In the genomic region with DNA sequence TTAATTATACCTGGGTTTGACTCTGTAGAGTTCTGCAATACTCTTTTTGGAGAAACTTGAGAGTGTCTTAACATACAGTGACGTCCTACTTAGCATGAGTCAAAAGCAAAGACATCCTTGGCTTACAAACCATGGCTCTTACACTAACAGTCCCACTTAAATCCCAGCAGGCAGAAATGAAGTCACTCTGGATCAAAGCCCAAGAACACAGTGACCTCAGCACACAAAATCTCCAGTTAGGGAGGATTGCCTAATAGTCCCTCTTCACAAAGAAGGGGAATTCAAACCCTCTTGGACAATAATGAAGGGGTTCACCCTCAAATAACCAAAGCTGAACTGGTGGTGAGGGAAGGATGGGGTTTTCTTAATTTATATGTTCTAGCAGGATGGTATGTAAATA, we compare ENCODE assay signal across 13 mouse cellular contexts. TPM values are rescaled to one million over a fixed set of nuclear protein-coding genes. Genes with fewer than 3 reads are reported as not detected.
DNase-seq lines count a peak whose midpoint lies in the region; ATAC-seq and TF ChIP-seq lines count a peak whose summit lies in the region.
"Had no signal": no experiment of that assay in that cellular context is flagged by ENCODE, and none has a peak within 500 bp of the region (broad histone marks: within the 10 kb centered on the region; RNA-seq: fewer than 3 reads in every experiment).

No protein-coding gene starts in this region.

- H3K27me3 ChIP-seq in embryonic facial prominence, embryonic 14.5 days (replicated peaks; ENCODE audit: control insufficient read depth, insufficient read depth, low read length): no peaks in the 10 kb centered on the region
- H3K27me3 ChIP-seq in embryonic facial prominence, embryonic 10.5 days (replicated peaks; ENCODE audit: low read depth, poor library complexity, severe bottlenecking): no peaks in the 10 kb centered on the region
- H3K27me3 ChIP-seq in heart, adult 2 months (ENCODE audit: control insufficient read depth, insufficient read depth, low read length): no peaks in the 10 kb centered on the region
- no peaks in the 10 kb centered on the region for H3K27me3 ChIP-seq in limb, embryonic 15.5 days

- H3K9me3 ChIP-seq in embryonic facial prominence, embryonic 14.5 days (ENCODE audit: control insufficient read depth, low read length): no peaks in the 10 kb centered on the region
- no peaks in the 10 kb centered on the region for H3K9me3 ChIP-seq in embryonic facial prominence, embryonic 10.5 days
- no peaks in the 10 kb centered on the region for H3K9me3 ChIP-seq in limb, embryonic 15.5 days

- peak overlapping the region; percentile 96; the same call in 1 of the 2 replicates for H3K27ac ChIP-seq in embryonic facial prominence, embryonic 14.5 days (replicated peaks; ENCODE audit: low read depth, low read length)
- no peak overlapping the region for H3K27ac ChIP-seq in embryonic facial prominence, embryonic 10.5 days (replicated peaks)
- H3K27ac ChIP-seq in heart, adult 2 months: peak overlapping the region; percentile 47
- H3K27ac ChIP-seq in limb, embryonic 15.5 days: 0 out of 2 replicates have a peak overlapping the region, but pooled peaks have one; percentile 38
- H3K27ac ChIP-seq in left cerebral cortex, adult 2 months: no peak overlapping the region
- H3K27ac ChIP-seq: liver, embryonic 14.5 days had no signal

- TF ChIP-seq EP300 in heart, adult 2 months (IDR thresholded peaks at IDR 0.05; ENCODE audit: insufficient read depth, low read depth, low read length): no peak

- peaks cover 44% of the 10 kb centered on the region for H3K4me1 ChIP-seq in embryonic facial prominence, embryonic 14.5 days (ENCODE audit: control insufficient read depth, insufficient read depth, low read length)
- H3K4me1 ChIP-seq in embryonic facial prominence, embryonic 10.5 days: peaks cover 24% of the 10 kb centered on the region
- H3K4me1 ChIP-seq in heart, adult 2 months (ENCODE audit: control insufficient read depth, insufficient read depth, low read length): peaks cover 5% of the 10 kb centered on the region
- H3K4me1 ChIP-seq in limb, embryonic 15.5 days: peaks cover 32% of the 10 kb centered on the region

- 53% methylated on average over 1 of the region's 1 CpGs for WGBS in embryonic facial prominence, embryonic 14.5 days
- WGBS in embryonic facial prominence, embryonic 10.5 days: 86% methylated on average over 1 of the region's 1 CpGs
- 26% methylated on average over 1 of the region's 1 CpGs for WGBS in heart, adult 2 months
- 63% methylated on average over 1 of the region's 1 CpGs for WGBS in limb, embryonic 15.5 days

- ATAC-seq in embryonic facial prominence, embryonic 14.5 days (ENCODE audit: low read depth): no peak
- no peak for ATAC-seq in limb, embryonic 15.5 days (ENCODE audit: insufficient number of reproducible peaks, low FRiP score, low TSS enrichment, low read depth)
- ATAC-seq: hindbrain, postnatal 0 days had no signal

- H3K36me3 ChIP-seq in embryonic facial prominence, embryonic 14.5 days (ENCODE audit: control insufficient read depth, insufficient read depth, low read length): no peaks in the 10 kb centered on the region
- no peaks in the 10 kb centered on the region for H3K36me3 ChIP-seq in embryonic facial prominence, embryonic 10.5 days (replicated peaks)
- H3K36me3 ChIP-seq in heart, adult 2 months (ENCODE audit: control insufficient read depth, insufficient read depth, low read length): no peaks in the 10 kb centered on the region; the same call in 1 of the 2 replicates
- H3K36me3 ChIP-seq in limb, embryonic 15.5 days: no peaks in the 10 kb centered on the region

- no peak overlapping the region for H3K4me2 ChIP-seq in embryonic facial prominence, embryonic 14.5 days (ENCODE audit: low read depth, low read length)
- no peak overlapping the region for H3K4me2 ChIP-seq in limb, embryonic 15.5 days

- TF ChIP-seq CTCF in heart, adult 2 months (IDR thresholded peaks at IDR 0.05): no peak
- TF ChIP-seq CTCF in left cerebral cortex, adult 2 months (IDR thresholded peaks at IDR 0.05): no peak

- H3K79me2 ChIP-seq in heart, adult 2 months (replicated peaks; ENCODE audit: control insufficient read depth, insufficient read depth, low read length): no peaks in the 10 kb centered on the region

- TF ChIP-seq POLR2A in heart, adult 2 months (IDR thresholded peaks at IDR 0.05; ENCODE audit: insufficient read depth, low read depth, low read length): no peak

- no peak overlapping the region for H3K4me3 ChIP-seq in embryonic facial prominence, embryonic 14.5 days (ENCODE audit: low read depth, low read length)
- H3K4me3 ChIP-seq in embryonic facial prominence, embryonic 10.5 days: no peak overlapping the region
- no peak overlapping the region for H3K4me3 ChIP-seq in heart, adult 2 months
- no peak overlapping the region for H3K4me3 ChIP-seq in limb, embryonic 15.5 days
- no peak overlapping the region for H3K4me3 ChIP-seq in left cerebral cortex, adult 2 months
- H3K4me3 ChIP-seq: erythroblast, embryonic 14.5 days had no signal

- no peak overlapping the region for H3K9ac ChIP-seq in embryonic facial prominence, embryonic 14.5 days (ENCODE audit: low read depth, low read length)
- H3K9ac ChIP-seq in heart, adult 2 months (ENCODE audit: low read depth, low read length): no peak overlapping the region
- H3K9ac ChIP-seq in limb, embryonic 15.5 days: no peak overlapping the region
- H3K9ac ChIP-seq: liver, embryonic 14.5 days had no signal

- peak; percentile 58 for DNase-seq in embryonic facial prominence, embryonic 14.5 days (ENCODE audit: low spot score)
- DNase-seq in embryonic facial prominence, embryonic 10.5 days (ENCODE audit: low spot score): no peak
- peak; percentile 85 for DNase-seq in NIH3T3 (ENCODE audit: low read depth)
- DNase-seq in heart, adult 2 months: peak; percentile 39 to 74
- DNase-seq in retina, postnatal 1 day: no peak
- no peak for DNase-seq in left cerebral cortex, adult 2 months (ENCODE audit: extremely low spot score in 1 of 2, low spot score in 2 of 2)
- no peak for DNase-seq in layer of hippocampus, postnatal 36 days
- DNase-seq: cerebellum, postnatal 10 days; kidney, postnatal 4 days had no signal

- intact Hi-C loops in heart, adult 2 months (cut with DNase I): no loop called here
- intact Hi-C loops in left cerebral cortex, adult 2 months (cut with DNase I): no loop called here

RNA-seq across cellular contexts. Expression of a gene that starts 48.0 kb away (rescaled TPM):
- 833 and 870 TPM in 2 replicates for polyA plus RNA-seq in embryonic facial prominence, embryonic 14.5 days (2014; fragmentation: Nextera tagmentation; extraction: Ambion mirVana)
- polyA plus RNA-seq in embryonic facial prominence, embryonic 10.5 days (2016; fragmentation: Nextera tagmentation; extraction: Ambion mirVana): 192 and 210 TPM in 2 replicates
- total RNA-seq in heart, adult 2 months (2021): 10 to 100 TPM; 43.6 to 57.6 TPM
- polyA plus RNA-seq in heart, adult 2 months (2012; rRNA removed): 39.7 and 68.4 TPM in 2 replicates
- polyA plus RNA-seq in limb, embryonic 15.5 days (2015; fragmentation: Nextera tagmentation; extraction: Ambion mirVana): 835 and 854 TPM in 2 replicates
- 10 to 100 TPM; 28.8 to 33.3 TPM for total RNA-seq in left cerebral cortex, adult 2 months (2021)
- total RNA-seq in layer of hippocampus, postnatal 36 days (2021): 10 to 100 TPM; 32.5 to 34.3 TPM

Comparison
In these comparisons a context has a peak if more than half of its experiments do, and no peak if none do; other contexts are left out.
1. DNase-seq: peak in embryonic facial prominence, embryonic 14.5 days (single experiment), NIH3T3 (single experiment) and heart, adult 2 months (2 of 2); none in embryonic facial prominence, embryonic 10.5 days (single experiment), retina, postnatal 1 day (single experiment), left cerebral cortex, adult 2 months (0 of 2) and layer of hippocampus, postnatal 36 days (0 of 2).
2. H3K27ac ChIP-seq: peak in embryonic facial prominence, embryonic 14.5 days (single experiment), heart, adult 2 months (single experiment) and limb, embryonic 15.5 days (single experiment); none in embryonic facial prominence, embryonic 10.5 days (single experiment) and left cerebral cortex, adult 2 months (single experiment).